Mouse (Mus musculus): ENCODE results near the gene Hist1h1c.
A peak's percentile ranks its signal among the peaks of the same experiment; 100 is the strongest.
"Not testable (repeated sequence)": the region's sequence is repeated elsewhere in the genome, so short reads cannot be mapped to it uniquely, and the experiment has no call there.

The Hist1h1c gene

DNA sequence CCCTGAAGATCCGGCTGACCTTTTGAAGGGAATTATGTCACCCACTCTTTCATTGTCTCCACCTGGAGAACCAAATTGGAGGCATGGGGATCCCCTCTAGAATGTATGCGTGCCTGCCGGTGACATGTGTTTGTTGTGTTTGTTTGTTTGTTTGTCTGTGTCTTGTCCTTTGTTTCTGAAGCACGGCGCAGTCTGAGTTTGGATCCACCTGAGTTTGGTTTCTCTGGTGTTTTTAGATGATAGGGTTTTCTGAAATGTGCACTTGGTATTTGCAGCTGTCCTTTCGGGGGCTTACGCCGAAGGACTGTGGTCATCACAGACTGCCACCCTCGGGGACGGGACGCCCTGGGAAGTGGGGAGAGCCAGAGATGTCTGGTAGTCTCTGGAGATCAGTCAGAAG is 21.4 kb upstream of the Hist1h1c start:
- DNase-seq, result no peak

DNA sequence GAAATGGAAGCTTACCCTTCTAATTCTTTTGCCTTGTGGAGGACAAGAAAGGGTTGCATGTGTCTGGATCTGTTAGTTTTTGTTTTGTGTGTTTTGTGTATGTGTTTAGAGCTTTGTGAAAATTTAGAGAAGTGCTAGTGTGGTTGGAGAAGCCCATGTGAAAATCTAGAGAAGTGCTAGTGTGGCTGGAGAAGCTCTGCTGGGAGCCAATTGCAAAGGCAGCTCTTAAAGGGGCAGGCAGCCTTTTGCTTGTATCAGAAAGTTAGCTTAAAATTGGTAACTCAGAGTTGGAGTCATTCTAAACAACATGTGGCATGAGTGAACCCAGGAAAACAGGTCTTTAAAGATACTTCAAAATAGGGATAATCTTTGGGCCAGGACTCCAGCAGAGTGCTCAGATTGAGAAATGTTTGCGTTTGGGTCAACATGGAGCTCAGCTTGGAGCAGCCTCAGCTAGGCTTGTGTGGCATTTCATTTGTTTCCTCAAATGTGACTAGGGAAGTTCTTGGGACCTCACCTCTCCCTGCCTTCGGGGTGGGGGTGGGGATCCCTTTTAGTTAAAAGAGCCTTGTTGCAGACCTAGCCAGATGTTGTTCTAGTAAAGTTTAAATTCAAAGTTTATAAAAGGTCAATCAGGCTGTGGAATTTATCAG is 20.9 kb upstream of the Hist1h1c start:
- not testable (repeated sequence) for DNase-seq

DNA sequence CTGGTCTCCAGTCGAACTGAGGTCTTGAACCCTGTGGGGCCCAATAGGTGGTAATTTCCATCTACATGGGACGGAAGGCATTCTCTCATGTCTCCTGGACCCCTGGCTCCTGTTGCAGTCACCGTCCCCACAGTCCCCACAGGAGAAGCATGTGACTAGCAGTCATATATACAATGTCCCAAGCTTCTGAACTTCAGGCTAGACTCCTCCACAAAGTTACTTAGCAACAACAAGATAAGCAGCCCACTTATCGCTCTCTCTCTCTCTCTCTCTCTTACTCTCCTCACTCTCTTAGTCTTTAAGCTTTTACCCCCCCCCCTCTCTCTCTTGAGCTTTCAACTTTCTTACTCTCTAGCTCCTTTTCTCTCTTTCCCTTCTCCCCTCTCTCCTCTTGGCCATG is 14.4 kb upstream of the Hist1h1c start:
- DNase-seq, result no peak

DNA sequence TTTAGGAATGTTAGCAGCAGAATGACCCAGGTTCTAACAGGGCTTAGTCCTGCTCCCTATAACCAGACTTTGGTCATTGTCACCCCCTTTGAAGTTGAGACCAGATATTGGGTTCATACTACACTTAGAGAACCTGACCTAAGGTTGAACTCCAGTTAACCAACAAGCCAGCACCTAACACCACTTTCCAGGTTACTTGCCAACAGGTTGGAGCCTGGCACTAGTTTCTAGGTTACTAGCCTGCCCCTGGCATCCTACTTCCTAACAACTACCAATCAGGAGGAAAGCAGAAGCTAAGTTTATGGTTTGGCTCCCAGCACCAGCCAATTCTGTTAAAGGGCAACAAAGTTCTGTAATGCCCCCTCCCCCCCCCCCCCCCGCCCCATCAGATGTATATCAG is 13.4 kb upstream of the Hist1h1c start:
- DNase-seq, result no peak

DNA sequence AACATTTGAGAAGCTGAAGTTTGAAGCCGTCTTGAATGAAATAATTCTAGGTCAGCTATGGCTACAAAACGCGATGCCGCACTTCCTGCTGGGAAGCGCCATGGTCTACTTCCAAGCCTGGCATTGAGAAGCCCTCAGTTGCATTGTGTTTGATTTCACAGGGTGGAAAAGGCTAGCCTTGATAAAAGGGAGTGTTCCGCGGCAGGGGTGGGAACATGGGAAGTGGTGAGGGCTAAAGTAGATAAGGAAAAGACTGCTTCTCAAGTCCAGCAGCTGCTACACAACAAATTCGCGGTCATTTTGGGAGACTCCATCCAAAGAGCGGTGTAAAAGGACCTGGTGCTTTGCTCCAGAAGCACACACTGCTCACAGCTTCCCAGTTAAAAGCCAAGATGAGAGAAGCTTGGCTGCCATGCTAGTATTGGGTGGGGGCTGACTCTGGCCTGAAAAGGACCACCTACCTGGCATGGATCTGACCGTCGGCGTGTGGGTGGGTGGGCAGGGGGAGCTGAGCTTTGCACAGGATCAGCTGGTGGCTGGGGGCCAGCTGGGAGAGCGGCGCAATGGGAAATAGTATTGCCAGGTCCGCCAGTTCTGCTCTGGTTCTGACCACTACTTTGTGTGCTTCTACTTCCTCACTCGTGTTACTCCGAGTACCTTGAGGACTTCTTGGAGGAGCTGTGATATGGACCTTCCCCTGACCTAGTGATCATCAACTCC is 10.0 kb upstream of the Hist1h1c start:
- DNase-seq, result no peak

DNA sequence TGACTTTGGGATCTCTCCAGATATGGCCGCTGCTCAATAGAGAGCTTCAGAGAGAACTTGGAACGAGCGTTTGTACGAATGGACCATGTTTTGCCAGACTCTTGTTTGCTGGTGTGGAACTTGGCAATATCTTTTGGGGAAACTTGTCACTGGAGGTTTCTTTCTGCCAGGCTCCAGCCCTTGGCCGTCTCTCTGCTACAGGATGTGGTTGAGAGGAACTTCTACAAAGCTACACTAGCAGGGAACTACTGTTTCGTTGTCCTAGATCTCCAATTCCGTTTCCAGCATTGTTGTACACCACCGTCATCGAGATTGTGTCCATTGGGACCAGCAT is 9.4 kb upstream of the Hist1h1c start:
- DNase-seq, result no peak

DNA sequence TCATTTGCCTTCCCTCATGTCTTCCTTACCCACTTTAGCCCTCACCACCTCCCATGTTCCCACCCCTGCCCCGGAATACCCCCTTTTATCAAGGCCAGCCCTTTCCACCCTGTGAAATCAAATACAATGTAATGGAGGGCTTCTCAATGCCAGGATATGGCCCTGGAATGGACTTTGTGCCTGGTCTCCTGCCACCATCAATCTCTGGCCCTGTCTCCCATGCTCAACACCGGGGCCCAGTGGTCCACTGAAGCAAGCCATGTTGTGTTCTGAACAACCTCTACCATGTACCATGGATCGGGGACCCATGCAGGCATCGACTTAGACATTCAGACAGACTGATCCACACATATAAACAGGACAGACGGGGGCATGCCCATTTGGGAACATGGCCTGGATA is 8.9 kb upstream of the Hist1h1c start:
- no peak for DNase-seq

DNA sequence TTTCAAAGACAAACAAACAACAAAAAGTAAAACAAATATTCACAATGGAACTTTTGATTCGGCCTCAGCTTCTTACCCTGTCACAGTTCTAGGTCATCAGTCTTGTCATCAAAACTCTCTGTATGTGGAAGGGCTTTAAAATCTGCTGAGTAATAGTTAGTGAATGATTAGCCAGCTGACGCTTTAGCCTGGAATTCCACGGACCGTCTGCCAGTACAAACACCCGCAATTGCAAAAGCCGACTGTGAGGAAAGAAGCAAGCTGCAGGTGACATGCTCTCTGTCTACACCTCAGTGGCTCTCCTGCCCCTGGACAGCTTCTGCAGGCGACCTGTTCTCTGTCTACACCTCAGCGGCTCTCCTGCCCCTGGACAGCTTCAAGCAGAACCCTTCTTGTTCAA is 8.1 kb upstream of the Hist1h1c start:
- DNase-seq, result peak; percentile 65 to 84

DNA sequence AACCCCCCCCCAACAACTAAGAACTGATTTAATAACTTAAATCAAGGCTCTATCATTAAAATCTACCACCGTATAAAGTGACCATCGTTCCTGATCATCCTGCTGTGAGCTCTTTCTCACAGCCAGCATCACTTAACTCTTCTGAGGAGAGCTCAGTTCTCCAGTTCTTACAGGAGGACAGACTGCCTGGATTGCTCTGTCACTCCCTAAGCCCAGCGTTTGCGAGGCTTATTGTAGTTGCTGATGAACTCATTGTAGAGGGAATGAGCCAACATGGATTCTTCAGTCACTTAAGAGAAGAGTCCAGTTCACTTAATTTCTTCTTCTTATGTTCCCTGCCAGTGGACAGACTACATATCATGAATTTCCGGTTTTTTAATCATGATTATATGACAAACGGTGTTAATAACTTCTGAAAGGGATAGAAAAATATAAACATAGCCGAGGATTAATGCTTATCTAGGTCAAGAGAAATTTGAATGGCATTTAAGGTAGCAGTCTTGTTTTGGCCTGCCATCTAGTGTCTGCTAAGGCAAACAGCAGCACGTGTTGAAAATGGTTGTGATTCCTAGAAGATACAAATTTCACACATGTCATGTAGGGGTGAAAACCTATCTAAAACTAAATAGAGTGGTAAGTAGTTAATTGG is 6.3 kb upstream of the Hist1h1c start:
- peak in 1 of 2 experiments; percentile 51 for DNase-seq

DNA sequence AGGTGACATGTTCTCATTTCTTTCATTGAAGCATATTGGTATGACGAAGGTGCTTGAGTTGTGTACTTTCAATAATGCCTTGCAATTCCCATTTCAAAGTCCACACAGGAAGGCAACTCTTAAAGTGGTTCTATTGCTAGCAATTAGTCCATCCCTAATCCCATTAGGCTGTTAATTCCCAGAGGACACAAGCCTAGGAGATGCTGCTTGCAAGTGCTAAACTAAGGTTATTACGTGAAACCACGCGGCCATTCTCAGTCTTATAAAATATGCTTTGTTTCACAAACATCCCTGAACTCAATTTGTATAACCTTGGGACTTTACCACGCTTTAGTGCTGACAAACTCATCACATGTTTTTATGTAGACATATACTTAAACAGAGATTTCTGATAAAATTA is 1.5 kb upstream of the Hist1h1c start:
- no peak for DNase-seq

DNA sequence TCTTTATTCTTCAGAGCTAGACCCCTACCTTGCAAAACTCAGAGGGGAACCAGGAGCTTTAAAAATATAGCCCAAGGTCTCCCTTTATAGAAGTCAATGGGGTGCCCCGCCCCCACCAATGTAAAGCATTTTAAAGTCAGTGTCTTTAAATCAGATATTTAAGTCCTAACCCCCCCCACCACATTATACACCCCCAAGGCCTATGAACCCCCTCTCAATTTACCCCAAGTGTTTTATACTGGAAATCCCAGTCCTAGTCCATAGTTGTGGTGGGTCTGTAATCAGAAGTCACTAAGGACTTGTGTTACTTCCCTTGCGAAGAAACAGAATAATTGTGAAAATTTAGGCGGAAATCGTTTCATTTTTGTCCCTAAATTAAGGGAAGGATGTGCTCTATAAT is 567 bp upstream of the Hist1h1c start:
- peak in 1 of 2 experiments; percentile 25 for DNase-seq

DNA sequence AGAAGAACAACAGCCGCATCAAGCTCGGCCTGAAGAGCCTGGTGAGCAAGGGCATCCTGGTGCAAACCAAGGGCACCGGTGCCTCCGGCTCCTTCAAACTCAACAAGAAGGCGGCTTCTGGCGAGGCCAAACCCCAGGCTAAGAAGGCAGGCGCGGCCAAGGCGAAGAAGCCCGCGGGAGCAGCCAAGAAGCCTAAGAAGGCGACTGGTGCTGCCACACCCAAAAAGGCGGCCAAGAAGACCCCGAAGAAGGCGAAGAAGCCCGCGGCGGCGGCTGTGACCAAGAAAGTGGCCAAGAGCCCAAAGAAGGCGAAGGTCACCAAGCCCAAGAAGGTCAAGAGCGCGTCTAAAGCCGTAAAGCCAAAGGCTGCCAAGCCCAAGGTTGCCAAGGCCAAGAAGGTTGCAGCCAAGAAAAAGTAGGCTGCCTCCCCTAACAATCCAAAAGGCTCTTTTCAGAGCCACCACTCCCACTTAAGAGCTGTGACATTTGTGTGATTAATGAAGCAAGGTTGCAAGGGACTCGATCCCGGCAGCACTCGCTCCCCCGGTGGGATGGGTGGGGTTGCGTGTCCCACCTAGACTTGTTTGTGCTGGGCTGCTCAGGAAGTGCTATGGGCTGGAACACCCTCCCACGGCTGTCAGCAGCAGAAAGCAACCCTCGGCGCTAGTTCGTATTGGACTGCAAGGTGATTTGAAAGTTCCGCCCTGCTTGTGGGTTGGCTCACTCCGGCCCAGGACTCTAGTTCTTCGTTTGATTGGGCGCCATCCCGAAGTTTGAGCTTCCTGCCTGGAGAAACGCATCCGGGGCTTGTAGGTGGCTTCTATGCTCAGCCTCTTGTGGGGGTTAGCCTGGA is 687 bp downstream of the Hist1h1c start:
- peak; percentile 96 to 98 for DNase-seq

DNA sequence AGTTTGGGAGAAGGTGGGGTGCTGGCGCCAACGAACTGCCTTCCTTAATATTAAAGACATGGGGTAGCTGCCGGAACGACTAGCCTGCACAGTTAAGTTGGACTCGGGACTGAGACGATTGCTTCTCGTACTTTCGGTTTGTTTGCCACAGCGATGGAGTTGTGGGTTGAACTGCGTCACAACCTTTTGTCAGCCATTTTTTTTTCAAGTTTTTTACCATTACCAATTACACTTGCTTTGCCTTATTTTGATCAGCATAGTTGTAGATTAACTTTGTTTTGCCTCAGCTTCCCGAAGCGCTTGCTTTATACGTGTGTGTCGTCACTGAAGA is 1.3 kb downstream of the Hist1h1c start:
- no peak for DNase-seq

DNA sequence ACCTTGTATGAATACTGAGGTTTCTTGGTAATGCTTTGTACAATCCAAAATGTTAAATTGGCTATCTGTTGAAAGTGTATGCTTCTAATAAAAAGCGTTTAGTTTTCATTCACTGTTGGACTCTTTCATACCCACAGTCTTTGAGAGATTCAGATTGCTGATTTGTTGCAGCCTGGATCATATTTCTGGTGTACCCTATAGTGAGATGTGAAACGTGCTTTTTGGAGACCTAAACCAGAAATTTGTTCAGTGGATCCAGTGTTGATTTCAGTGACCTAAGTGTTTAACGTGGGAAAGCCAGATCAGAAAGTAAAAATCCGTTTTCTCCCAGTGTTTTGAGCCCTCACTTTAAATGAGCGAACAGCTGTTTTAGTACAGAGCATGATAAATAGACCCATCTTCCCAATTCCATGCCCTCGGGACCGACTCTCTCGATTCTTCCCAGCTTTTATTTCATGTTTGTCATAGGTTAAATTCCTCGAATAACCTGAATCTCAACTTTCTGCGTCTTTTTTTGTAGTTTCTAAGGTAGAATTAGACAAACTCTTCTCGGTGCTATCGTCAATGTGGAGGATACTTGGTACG is 1.7 kb downstream of the Hist1h1c start:
- DNase-seq, result no peak

DNA sequence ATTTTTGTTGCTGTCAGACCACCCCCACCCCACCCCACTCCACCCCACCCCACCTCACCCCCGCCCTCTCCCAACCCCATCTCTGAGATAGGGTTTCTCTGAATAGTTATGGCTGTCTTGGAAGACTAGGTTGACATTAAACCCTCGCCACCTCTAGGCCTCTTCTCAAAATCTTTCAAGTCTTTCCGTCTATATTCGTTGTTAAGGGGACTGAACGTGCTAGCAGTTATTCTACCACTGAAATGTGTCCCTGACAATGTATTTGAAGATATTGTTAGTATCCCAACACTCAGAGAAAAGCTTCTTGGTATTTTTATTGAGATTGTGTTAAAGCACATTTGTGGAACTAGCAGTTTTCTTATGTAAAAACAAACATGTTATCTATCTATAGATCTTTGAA is 2.3 kb downstream of the Hist1h1c start:
- DNase-seq, result no peak

DNA sequence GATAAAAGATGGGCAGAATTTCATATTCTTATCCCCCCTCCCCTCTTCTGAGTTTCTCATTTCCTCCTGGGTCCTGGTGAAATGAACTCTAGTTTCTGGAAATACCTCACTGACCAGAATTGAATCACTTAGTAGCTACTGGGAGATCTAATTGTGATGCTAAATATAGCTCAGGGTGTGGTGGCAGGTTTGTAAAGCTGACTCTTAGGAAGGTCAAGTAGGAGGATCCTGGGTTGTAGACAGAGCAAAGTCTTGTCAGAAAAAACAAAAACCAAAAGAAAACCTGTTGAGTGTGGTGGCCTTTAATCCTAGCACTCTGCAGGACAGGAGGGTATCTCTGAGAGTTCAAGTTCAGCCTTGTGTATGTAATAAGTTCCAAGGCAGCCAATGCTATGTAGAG is 3.4 kb downstream of the Hist1h1c start:
- no peak for DNase-seq

DNA sequence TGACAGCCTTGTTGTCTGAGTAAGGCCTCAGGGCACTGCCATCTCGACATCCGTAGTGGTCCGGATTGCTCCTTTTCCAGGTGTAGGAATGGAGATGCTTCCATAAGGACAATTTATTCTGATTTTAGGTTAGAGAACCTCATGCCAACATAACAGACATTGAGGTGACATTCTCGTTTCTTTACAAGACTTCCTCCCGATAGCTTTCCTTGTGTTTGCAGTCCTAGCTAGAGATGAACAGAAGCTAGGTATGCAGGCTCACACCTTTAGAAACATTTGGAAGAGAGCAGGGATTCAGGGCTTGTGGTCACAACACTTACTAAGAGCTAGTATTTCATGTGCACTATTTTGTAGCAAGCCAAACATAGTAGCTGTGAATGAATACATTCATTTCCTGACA is 4.6 kb downstream of the Hist1h1c start:
- no peak for DNase-seq

DNA sequence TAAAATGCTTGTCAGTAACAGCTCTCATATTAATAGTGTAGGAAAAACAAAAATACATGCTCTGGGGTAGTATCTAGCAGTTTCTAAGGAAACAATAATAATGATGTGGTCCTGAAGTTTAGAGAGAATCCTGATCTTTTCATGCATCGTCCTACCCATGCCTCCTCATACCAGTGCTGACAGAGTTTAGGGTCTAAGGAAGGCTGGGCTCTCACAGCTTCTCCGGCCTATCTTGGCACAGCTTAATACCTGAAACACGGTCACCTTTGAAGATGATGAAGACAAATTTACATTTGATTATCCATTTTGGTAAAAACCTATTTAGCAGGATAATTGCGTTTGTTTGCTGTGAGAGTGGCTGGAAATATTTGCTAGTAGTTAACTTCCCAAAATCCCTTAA is 5.4 kb downstream of the Hist1h1c start:
- DNase-seq, result no peak

DNA sequence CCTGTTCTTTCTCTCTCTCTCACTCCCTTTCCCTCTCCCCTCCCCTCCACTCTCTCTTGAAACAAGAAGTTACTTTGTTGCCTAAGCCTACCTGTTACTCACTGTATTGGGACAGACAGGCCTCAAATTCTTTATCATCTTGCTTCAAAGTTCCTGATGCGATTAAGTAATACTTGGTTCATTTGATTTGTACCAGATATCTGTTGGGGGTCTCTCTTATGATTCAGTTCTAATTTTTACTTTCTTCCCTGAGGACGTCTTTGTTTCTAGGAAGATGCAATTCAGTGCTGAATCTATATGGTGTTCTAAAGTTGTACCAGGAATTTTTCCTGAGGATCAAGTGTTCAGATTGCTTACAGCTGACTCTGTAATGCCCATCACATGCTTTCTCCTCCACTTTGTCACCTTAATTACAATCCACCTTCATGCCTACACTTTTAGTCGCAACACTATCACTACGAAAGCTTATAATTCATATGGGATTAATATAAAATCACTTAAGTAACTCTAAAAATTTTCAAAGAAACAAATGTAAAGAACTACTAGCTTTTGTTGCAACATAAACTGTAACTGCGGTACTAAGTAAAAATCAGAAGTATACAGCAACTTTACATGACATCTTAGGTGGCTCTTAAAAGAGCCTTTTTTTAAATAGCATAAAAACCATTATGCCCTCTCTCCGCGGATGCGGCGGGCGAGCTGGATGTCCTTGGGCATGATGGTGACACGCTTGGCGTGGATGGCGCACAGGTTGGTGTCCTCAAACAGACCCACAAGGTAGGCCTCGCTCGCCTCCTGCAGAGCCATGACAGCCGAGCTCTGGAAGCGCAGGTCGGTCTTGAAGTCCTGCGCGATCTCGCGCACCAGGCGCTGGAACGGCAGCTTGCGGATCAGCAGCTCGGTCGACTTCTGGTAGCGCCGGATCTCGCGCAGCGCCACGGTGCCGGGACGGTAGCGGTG is 6.1 kb downstream of the Hist1h1c start:
- DNase-seq, result no peak

DNA sequence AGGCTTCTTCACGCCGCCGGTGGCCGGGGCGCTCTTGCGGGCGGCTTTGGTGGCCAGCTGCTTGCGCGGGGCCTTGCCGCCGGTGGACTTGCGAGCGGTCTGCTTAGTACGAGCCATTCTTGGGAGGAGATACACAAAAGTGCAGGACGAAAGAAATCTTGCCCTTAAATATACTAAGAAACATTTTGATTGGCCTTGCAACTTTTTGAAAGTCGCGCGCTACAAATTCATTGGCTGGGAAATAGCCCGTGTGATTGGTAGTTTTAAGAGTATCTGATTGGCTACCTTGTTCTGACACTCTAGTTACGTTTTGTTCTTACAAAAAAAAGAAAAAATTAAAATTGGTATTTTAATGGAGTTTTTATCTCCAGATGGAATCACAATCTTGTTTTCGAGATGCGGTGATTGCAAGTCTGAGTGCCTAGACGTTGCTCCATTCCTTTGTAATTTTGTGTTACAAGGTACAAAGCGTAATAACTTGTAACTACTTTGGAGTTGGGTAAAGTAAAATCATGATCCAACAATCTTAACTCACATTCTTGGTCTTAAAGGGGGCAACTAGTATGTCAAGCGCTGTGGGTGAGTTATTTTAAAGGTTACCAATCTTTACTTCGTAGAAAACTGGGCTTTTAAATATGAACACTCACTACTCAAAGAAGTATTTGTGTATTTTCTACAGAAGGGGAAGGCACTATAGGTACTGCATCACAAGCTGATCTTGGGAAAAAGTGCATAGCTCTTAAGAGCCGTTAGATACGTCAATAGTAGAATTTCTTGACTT is 7.0 kb downstream of the Hist1h1c start, which contains the start of gene Hist1h3c:
Gene Hist1h3c, minus strand, starts transcription at position 222 of the 781 bp plus-strand sequence.
- peak; percentile 89 to 94 for DNase-seq
